Mouse (Mus musculus): ENCODE measurements around the gene Adnp.
"Not testable (repeated sequence)": the region's sequence is repeated elsewhere in the genome, so short reads cannot be mapped to it uniquely, and the experiment has no call there.

Gene Adnp

DNA sequence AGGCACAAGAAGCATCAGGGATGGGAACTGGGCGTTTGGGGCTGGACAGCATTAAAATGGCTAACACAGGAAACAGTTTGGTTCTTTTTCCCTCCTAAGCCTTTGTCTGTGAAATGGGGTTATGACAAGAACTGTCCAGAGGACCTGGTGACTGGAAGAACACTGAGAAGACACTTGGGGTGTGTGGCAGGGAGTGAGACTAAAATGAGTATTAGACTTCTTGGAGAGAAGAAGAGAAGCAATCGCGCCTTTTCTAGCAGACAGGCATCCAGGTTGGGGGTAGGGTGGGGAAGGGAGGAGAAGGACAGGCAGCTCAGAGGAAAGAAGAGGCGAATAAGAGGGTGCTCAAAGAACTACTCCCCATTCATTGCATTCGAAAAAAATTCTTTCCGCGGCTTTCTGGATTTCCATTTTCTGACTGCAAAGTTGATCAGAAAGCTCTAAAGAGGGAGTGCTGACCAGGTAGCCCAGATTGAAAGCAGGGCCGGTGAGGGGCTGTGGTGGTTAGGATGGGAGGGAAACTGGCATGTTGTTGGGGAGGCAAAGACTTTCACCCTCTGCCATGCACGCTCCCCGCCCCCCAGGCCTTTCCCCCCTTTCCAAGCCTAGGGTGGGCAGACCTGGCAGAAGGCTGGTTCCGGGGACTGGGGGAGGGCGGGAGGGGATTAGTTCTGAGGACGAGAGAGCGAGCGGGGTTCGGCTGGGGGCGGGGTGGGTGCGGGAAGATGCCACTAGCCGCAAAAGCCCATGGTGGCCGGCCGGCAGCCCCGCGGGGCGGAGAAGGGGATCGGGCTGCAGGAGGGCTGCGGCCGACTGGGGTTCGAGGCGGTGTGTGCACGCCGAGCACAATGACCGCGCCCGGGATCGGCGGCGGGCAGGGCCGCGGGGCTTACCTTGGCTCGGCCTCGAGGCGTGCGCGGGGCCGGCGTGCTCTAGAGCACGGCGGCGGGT, 956 bp downstream of the Adnp start:
- DNase-seq, result peak; percentile 16 to 18

DNA sequence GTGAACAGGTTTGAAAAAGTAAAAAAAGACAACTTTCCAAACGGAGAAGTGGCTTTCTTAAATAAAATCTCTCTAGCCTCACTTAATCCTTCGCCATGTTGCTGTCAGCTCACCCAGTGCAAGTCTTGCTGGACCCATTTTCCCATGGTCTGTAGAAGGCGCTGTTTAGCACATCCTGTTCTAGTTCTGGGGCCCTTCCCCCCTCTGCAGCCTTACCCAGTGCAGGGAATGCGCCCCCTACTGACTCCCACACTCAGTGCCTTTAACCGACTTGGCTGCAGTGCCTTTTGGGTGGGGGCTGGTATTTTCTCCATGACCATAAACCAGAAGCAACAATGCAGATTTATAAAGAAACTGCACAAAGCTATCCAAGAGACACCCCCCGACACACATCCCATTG, 1.6 kb downstream of the Adnp start:
- DNase-seq, result peak; percentile 85 to 92

DNA sequence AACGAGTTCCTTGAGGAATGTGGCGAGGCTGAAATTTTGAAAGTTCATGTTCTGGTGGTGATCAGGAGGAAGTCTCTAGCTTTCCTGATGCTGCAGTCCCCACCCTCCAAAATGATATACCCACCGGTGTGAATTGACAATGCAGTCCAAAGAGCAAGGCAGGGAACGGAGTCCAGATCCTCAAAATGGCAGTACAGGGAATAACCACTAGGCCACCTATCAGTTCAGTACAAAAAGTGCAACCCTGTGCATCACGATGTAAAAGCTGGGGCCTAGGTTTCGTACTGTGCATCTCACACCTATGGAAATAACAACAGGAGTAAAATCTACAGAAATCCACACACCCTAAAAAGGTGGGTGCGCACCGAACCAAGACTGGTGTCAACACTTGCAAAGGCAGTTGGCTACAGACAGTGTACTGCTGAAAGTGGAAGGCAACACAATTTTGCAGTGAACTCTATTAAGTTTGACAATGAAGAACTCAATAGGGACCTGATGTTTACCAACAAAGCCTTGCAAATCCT, 2.4 kb downstream of the Adnp start:
- no peak for DNase-seq

DNA sequence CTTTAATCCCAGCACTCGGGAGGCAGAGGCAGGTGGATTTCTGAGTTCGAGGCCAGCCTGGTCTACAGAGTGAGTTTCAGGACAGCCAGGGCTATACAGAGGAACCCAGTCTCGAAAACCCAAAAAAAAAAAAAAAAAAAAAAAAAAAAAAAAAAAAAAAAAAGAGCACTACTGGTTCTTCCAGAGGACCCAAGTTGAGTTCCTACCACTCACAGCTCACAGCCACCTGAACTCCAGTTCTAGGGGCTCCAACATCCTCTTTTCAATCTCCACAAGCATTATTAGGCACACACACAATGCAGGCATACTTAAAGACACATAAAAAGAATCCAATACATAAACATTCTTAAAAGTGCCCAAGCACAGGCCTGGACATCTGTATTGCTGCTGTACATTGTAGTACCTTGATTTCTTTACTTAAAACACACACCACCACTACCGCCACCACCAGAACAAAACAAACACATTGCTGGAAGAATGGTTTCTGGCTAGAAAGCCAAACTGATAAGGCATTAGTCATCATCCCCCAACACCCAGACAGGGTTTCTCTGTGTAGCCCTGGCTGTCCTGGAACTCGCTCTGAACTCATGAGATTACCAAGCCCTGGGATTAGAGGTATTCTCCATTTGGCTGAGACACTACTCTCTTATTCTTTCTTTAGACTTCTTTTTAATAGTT, 6.8 kb downstream of the Adnp start:
- DNase-seq, result no peak

DNA sequence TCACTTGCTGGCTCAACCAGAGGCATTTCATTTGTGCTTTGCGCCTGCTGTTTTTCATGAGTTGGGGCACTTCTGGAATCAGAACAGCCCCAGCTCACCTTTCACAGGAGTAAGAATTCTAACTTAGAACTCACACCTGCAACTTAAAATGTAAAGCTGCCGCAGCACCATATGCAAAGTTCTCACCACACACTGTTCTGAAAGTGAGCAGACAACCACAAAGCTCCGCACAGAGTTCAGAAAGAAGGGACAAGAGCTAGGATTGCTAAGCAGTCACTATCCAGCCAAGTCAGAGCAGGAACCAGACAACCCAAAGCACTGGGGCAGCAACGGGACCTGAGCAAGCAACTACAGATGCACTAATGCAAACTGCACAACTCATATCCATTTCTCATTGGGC, 7.4 kb downstream of the Adnp start:
- no peak for DNase-seq

DNA sequence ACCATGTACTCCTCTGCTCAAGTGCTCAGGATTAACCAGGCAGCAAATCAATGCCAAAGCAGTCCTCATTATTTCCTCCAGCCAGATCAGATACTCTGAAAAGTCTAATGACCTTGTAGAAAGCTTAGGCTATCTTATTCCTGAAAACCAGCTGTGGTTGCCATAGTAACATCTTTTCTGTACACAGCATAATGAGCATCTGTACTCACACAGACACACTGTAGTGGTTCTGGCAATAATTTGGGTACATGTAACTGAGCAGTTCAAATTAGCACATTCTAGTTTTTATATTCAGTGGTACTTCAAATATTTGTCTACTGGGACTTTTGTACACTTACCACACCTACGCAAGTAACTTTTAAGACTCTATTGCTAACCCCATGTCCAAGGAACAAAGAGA, 8.5 kb downstream of the Adnp start:
- no peak for DNase-seq

DNA sequence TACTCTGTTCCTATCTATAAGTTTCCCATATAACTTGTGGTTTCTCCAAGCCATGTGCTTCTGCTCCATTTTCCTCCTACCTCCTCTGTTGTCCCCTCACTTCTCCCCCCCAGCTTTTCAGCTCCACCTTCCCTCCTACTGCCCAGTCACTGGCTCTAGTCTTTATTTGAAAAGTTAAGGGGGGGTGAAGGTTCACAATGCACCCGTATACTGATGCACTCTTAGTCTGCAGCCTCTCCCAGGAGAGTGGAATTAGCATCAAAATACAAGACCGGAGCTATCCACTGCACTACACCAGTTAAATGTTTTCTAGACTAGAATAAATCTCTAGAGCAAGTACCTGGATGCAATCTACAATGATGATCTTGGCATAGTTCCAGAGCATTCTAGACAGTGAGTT, 11.2 kb downstream of the Adnp start:
- DNase-seq, result no peak

DNA sequence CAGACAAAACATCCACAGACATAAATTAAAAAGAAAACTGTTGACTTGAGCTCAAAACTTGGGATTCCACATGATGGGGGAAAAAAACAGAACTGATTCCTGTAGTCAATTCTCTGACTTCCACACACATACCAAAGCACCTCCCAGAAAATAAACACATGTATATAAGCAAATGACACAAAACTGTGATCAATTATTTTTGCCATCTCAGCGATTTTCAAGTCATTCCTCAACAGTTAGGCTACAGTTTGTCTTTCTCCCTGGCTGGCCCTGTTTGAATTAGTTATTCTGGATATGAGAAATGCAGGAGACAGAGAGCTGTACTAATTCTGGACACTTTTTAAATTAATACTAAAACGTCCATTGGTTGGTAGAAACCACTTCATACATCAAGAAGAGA, 13.2 kb downstream of the Adnp start:
- no peak for DNase-seq

DNA sequence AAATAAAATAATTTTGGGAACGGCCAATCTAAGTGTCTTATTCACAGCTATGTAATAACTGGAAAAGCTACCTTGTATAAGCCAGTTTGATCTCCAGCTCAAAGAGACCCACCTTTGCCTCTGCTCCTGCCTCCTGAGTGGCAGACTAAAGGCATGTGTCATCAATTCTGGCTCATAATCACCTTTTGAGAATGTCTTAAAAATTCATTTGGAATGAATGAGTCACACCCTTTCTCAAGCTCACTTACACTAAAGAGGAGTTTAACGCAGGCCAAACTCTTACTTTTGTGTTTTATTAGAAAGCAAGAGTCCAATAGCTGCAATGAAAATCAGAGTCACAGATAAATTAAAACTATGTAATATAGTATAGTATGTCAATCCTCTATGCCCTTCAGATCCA, 15.1 kb downstream of the Adnp start:
- DNase-seq, result no peak

DNA sequence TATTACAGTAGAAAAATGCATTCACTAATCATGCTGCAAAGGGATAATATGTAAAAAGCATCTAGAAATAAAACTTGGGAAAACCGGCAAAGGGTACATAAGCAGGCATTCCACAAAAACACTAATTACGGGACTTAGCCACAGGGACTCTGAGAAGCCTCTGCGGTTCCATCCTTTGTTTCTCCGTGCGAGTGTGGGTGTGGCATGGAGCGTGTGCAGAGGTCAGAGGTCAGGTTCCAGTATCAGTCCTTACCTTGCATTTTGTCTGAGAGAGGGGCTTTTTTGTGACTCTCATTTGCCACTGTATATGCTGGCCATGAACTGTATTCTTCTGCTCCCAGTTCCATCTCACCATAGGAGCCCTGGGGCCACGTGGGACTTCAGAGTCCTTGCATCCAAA, 31.0 kb downstream of the Adnp start:
- no peak for DNase-seq

DNA sequence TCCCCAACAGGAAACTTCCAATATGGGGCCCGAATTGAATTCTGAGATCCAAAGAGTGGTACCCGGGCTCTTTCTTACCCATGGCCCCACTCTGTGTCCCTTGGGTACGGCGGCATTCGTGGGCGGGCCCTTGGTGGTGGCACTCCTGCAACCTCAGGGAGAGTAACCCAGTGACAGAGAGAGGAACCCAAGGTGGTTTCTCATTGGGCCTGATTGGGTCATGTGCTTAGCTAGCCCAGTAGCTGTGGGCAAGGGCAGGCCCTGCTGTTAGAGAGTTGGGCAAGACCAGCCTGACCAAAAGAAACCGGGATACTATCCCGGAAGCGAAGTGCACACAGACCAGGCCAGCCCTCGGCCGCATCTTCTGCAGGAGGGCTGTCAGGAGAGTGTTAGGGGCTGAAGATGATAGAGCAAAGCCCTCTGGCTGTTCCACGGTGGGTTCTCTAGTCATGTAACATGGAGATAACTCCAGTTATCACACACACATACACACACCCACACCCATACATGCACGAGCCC, 36.7 kb downstream of the Adnp start:
- DNase-seq, result peak; percentile 88 to 91

DNA sequence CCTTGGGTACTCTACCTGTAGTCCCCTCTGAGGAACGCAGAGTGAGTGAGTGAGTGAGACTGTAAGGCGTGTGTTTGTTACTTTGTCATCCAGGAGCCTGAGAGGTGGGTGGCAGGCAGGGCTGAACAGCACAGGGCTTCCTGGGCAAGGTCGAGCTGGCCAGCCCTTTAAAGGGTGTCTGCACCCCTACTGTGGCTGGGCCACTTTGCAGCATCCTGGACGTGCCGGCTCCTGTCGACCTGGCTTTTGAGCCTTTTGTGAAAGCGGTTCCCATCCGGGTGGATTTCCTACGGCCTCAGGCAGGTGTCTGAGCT, 37.2 kb downstream of the Adnp start:
- DNase-seq, result peak in 1 of 2 experiments; percentile 17

DNA sequence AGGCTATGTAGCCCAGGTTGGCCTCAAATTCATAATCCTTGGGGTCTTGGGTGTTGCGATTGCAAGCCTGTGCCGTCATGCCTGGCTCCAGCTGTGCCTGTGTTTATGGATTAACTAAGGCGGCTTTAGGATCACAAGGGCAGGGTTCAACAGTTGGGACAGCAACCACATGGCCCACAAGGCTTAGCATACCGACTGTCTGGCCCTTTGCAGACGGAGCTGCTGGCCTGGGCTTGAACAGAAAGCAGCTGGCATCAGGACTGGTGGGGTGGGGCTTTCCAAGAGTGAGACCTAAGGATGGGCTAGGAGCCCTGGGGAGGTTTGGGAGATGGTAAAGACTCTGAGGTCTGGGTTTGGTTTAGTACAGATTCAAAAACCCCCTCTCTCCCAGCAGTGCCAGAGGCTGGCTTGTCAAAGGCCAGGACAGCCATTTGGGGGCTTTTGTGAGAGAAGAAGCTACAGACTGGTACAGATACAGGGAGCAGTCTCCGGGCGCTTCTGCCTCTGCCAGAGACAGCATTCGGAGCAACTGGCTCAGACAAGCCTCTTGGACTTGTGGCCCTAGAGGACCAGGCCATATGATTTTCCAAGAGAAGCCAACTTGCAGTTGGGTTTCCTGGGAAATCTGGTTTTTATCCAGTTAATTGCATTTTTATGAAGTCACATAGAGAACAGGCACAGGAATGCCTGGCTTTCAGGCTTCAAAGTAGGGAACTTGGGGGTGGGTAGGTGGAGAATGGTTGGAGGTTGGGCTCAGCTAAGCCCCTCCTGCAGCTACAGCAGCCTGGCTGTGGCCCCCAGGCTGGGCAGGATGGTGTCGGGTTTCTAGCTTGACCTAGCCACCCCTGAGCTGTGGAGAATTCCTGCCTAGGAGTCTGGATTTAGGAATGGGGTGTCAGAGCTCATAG, 37.8 kb downstream of the Adnp start:
- peak in 1 of 2 experiments; percentile 20 for DNase-seq

DNA sequence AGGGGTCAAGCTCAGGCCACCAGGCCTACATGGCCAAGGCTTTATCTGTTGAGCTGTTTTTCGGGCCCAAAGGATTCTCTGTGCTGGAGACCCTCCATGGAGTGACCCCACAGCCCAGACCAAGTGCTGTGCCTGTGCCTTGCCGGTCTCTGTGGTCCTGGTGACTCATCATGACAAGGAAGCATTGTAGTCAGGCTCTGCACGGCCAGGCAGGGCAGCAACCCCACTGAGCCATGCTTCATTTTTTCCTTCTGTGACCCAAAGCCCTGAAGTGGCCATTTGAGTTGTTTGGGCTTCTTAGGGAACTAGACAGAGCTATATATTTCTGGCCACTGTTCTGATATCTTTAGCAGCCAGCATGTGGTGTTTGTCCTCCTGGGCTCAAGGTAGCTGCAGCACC, 39.1 kb downstream of the Adnp start:
- no peak for DNase-seq

DNA sequence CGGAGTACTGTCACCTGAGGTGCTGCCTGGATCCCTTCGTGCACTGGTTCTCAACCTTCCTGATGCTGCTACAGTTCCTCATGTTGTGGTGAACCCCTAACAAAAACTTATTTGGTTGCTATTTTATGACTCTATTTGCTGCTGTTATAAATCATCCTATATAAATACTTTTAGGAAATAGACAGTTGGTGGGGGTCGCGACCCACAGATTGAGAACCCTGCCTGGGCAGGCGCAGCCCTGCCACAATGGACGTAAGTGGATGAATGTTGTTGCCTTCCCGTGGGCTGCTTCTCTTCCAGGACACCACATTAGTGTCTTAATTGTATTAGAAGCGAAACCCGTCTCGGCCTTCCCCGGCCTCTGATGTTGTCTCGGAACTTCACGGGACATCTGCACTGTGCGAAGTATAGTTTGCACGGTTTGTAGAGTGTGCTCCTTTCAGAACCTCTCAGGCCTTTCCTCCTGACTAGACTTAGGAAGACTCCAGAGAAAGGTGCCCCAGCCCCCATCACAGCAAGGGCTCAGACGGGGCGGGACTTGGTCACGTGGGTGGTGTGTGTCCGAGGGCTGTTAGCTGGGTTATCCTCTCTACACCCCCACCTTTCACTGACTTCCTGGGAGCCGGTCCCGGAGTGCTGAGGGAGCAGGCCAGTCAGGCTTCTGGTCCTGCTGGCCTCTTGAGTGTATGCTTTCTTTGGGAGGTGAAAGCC, 40.0 kb downstream of the Adnp start:
- peak; percentile 28 for DNase-seq

DNA sequence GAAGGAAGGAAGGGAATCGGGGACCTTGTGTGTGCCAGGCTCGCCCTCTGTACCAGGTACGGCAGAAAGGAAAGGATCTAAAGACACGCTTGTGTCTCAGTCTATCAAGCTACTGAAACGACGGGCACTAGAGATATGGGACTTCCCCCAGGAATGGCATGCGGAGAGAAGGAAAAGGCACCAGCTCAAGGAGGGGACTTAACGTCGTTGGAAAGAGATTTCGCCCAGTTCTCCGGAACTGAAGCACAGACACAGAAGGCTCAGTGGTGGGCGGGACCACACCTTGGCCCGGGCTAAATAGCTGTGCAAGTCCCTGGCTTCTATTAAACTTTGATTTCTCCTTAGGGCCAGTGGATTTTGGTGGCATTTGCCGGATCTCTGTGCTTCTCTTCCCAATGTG, 44.9 kb downstream of the Adnp start:
- peak in 1 of 2 experiments; percentile 23 for DNase-seq

DNA sequence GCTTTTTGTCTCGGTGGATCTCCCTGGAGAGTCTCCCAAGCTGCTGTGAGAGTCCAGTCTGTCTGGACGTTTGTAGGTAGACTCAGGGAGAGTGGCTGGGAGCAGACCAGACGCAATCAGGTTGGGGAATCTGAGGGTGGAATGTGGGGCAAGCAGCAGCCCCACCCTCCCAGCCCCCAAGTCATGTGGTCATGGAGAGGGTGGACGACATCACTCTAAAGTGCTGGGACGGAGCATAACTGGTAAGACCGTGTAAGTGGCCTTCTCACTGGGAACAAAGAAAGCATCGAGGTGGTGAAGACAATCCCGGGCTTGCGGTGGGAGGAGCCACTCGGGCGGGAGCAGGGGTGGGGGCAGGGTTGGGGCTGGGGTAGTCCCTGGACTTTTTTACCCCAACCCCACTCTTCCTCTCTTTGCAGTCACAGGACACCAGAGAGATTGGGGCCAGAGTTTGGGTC, 45.4 kb downstream of the Adnp start:
- peak in 1 of 2 experiments; percentile 36 for DNase-seq

DNA sequence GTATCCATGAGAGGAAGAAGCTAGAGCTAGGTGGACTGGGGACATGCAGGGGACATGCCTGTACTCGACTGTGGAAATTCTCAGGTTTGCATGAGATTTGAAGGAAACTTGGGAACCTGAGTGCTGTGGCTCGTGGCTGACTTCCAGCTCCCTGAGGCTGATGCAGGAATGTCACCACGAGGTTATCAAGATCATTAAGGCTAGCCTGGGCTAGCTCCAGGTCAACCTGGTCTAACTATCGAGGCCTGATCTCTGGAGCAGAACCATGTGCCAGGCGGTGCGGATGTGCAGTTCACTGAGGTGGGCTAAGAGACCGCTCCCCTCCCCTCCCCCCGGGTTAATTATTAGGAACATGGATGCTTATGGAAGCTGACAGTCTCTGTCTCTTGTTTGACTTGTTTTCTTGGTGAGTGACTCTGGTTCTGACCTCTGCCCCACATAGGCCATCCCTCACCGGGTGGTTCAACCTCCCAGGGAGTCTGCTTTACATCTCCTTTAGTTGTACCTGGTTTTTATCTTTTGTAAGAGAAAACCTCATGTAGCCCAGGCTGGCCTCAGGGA, 46.5 kb downstream of the Adnp start:
- no peak for DNase-seq

DNA sequence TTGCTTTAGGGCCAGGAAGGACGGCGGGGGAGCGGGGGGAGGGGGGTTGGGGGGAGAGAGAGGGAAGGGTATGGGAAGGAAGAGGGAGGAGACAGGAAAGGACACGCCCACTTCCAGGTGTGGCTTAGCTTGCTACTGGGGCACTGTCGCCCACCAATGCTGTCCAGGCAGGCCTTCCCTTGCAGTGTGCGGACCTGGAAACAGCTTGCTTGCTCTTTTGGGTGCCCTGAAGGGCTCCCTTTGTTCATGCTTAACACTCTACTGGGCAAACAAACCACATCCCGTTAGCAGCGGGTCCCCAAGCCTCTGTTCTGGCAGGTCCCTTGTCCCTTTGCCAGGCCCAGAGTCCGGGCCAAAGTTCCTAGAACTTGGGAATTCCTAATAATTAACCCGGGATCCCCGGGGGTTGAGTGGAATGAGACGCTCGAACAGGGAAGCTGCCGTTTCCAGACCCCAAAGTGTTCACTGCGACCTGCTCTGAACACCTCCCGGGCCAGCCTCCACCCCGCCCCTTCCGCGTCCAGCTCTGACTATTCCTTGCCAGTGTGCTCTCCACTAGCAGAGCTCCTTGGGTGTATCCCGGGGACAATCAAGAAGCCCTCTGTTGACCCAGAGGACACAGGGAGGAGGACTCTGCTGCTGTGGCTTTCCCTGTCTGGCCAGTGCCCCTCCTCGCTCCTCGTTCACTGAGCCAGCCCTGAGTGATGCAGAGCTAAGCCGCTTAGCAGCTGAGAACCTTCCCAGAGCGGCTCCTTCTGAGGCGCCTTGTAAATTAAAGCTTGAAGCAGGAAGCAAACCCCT, 47.8 kb downstream of the Adnp start:
- DNase-seq, result peak; percentile 45 to 66

DNA sequence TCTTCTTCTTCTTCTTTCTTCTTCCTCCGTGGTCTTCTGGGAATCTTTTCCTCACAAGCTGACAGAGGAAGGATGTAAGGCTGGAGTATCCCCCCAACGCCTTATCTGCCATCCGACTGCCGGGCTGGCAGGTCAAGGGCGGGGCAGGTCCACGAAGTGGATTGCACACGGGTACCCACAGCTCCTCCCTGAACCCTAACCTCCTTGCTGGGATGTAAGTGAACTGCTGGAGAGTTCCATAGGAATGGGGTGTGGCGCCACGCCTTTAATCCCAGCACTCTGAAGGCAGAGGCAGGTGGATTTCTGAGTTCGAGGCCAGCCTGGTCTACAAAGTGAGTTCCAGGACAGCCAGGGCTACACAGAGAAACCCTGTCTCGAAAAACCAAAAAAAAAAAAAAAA, 48.9 kb downstream of the Adnp start:
- not testable (repeated sequence) for DNase-seq

DNA sequence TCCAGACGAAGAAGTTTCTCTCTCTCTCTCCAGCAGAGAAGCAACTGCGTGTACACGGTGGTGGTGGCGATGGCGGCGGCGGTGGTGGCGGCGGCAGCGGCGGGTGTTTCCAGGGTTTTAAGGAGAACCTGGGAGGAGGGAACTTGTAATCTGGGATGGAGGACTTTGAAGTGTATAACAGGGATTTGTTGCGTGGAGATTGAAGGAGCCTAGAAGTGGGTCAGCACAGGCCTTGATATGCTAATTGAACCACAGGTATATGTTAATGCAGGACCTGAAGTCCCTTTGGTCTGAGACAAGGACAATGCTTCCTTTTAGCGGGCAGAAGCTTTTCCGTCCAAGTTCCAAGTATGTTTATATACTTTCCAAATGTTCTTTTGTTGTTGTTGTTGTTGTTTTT, 50.6 kb downstream of the Adnp start:
- no peak for DNase-seq

Measured in lung, adult 18-20 months (tissue).